Mouse (Mus musculus) naive thymus-derived CD4-positive, alpha-beta T cell, adult 2 months (primary cell): Measurements from ENCODE around the gene Cdc20b.

Source experiments
- DNase-seq: peaks from one replicate; pipeline ENCODE4 v3.0.0-alpha.2; 2011; ENCODE audit warnings: low read depth

The Cdc20b gene

DNA sequence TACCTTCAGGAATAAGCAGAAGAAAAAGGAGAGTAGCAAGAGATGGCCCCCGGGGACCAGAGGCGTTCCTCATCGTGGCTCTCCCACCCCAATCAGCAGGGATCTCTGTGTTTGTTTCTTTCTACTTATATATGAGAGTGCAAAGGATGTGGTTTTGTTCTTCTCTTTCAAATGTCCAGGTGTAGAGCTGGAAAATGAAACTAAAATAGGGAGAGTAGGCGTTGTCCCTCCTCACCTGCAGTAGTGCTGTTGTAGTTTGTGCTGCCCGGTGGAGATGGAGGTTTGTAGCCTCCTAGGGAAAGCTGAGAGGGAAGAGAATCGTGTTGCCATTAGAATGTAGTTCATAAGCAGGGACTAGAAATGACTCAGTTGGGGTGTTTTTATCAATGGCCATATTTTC lies 66.0 kb downstream of the Cdc20b start, which contains the start of gene Gzma:
Gene Gzma, minus strand, starts transcription at position 103 of the 400 bp plus-strand sequence.
- DNase-seq = peak; percentile 38

DNA sequence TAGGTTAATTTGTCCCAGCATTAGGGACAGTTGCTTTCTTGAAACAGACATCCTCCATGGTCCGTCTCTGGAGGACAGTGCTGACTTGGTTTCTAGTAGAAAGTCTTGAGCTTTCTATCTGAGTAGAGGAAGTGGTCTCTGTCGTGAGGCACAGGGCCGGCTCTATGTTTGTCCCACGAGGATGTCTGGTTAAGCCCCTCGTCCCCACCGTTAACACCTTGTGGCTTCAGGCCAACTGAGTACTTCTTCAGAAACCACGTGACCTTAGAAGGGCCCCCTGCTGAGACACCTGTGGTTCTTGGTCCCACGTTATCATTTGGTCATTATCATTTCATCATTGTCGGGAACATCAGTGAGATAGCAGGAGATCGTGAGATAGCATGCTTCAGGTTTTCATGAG lies 66.9 kb downstream of the Cdc20b start:
- DNase-seq = peak; percentile 12

DNA sequence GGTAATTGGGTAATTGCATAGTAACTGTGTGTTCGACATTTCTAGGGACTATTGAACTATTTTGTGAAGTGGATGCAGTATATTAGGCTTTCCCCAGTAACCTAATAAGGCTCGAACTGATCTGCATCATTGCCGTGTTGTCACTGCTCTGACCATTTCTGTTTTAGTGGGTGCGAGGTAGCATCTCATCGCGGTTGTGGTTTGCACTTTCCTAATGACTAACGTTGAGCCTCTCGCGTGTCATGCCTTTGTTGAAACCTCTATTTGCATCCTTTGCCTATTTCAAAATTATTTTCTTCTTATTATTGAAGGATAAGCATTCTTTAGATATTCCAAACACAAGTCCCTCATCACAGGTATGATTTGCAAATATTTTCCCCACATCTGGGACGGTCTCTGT lies 69.8 kb downstream of the Cdc20b start:
- no peak for DNase-seq

DNA sequence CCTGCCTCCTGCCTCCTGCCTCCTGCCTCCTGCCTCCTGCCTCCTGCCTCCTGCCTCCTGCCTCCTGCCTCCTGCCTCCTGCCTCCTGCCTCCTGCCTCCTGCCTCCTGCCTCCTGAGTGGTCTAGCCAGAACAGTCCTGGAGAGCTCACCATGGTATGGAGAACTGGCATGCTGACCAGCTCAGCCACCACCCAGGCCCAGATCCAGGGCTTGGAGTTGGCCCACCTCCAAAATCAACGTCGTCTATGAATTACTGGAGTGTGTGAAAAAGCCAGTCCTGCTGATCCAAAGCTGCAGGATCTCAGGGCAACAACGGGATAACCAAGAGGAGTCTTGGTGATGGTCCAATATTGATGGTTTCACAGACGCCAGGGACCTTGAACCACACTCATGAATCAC lies 84.1 kb downstream of the Cdc20b start:
- no peak for DNase-seq

DNA sequence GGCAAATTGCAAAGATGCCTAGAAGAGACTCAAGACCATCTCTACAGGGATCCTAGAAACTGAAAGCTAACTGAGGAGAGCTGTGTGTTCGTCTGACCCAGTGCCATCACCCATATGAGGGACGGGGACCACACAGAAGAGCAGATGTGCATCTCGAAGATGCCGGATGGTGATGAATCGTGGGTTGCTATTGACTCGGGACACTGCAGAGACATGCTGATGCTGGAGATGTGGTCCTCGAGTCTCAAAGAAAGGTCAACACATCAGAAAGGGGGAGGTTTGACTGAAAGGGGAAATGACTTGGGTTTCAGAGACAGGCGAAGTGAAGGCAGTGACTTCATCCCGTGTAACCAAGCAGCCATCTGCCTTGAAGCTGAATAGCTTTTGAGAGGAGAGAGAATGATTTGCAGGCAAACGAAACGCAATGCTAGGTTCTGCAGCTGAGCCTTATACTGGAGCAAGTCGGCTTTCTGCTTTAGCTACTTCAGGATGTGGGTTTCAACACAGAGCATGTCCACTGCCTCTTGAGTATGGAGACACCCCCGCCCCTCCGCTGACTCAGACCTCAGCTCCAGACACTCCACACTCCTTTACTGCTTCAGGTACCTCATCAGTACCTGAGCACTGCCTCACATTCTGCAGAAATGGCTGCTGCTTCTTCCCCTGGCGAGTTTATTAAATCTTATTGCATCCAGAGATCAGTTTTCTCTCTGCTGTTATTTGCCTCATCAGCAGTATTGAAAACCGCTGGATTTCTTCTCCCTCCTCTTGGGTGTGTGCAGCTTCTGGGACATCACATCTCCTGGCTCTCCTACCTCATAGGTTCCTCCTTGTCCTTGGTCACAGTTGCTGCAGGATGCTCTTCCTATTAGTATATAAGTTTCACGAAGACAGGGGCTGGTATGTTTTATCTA lies 85.7 kb downstream of the Cdc20b start:
- DNase-seq = peak; percentile 14

DNA sequence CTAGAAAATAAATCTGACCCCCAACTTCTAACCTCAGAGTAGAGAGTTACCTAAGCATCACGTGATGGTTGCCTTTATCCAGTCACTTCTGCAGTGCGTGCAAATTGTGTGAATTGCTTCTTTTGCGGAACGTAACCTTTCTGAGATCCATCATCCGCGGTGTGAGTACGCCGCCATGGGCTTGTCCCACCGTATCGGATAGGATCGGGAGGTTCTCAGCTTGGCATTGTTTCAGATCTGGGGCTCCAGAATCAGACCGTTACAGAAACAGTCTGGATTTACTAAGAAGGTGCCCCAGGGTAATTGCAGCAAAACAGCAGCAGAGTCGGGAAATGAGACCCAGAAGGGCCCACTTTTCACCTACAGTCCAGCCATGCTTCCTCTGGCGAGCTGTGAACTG lies 86.4 kb downstream of the Cdc20b start:
- no peak for DNase-seq

DNA sequence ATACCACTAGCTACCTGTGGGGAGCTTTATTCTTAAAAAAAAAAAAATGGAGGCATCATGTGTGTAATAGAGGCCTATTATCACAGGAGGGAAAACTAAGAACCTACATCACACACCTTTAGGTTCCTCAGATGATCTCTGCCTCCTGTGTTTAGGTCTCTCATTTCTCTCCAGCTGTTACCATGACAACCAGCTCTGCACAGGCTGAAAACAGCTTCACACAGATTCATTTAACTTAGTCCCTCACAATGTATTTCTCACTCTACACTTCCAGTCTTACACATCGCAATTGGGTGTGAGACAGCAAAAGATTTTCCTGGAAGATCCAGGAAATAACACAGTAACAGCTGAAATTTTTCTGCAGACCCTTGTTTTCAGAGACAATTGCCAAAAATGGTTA lies 95.1 kb downstream of the Cdc20b start:
- no peak for DNase-seq

DNA sequence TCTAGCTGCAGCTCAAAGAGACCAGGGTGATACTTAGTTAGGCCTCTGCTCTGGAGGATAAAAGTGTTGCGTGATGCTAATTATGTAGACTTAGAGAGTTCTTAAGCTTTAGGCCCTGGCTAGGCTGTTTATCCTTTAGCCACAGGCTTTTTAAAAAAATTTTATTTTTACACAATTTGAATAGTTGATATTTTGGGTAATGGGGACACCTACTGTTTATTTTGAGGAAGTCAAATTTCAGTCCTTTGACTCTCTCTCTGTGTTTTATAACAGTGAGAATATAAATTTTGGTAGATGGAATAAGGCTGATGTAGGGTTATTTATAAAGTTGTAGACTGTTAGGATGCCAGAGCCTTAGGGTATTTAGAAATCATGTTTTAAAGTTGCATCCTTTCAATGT lies 104.7 kb downstream of the Cdc20b start:
- no peak for DNase-seq
